Mouse (Mus musculus): Measurements from ENCODE around the gene Ear6. TPM values are rescaled to one million over a fixed set of nuclear protein-coding genes. Genes with fewer than 3 reads are reported as not detected.

The Ear6 gene
- polyA plus RNA-seq, 1 experiment from 2014 or later = not detected

DNA sequence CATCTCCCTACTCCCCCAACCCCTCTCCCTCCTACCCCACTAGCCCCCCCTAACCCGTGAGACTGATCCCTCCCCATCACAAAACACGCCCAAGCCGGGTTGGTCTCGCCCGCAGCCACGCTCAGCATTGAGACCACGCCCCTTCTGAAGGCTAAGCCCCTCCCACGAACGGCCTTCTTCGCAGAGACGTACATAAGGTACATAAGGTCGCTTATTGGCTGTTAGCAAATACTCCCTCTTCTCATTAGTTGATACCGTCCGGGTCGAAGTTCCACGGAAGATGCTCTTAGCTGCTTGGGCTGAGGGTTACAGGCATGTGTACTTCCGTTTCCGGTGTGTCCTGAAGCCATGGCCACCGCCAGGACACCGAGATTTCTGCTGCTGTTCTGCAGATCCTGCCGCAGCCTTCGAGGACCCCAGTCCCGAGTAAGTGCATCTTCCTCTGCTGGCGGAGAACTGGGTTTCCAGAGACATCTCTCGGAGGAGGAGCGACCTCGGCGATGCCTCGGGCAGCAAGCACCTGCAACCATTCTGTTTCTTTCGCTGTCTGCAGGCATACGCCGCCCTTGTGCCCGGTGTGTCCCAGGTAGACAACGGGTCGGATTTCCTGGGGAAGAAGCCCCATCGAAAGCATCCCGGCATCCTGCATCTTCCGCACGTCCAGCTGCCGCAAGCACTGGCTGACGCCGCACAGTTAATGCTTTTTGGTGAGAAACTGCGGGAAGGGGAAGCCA lies 31.3 kb downstream of the Ear6 start, which contains the start of gene Mettl17:
Gene Mettl17, plus strand, starts transcription at position 245 of the 734 bp plus-strand sequence.
- Histone ChIP-seq H3K27me3 (ENCODE audit: control insufficient read depth, insufficient read depth, low read length) (no peaks in the 10 kb centered on the region), H3K9ac (replicated peaks; ENCODE audit: low read depth, low read length) (peak within 1 kb of the TSS; percentile 61), H3K4me1 (ENCODE audit: control insufficient read depth, insufficient read depth, low read length) (peaks cover 10% of the 10 kb centered on the region), H3K27ac (ENCODE audit: low read length) (peak within 1 kb of the TSS; percentile 75), H3K36me3 (ENCODE audit: control insufficient read depth, insufficient read depth, low read length) (peaks cover 24% of the 10 kb centered on the region), H3K9me3 (ENCODE audit: control insufficient read depth, low read depth, low read length) (no peaks in the 10 kb centered on the region), H3K4me2 (replicated peaks; ENCODE audit: low read depth, low read length) (peak within 1 kb of the TSS; percentile 85), H3K4me3 (ENCODE audit: low read depth, low read length) (peak within 1 kb of the TSS; percentile 65)
- ATAC-seq (ENCODE audit: insufficient number of reproducible peaks, insufficient read depth, low FRiP score, low read depth) = peak; percentile 95
- under 1% methylated on average over 43 of the region's 43 CpGs for WGBS

DNA sequence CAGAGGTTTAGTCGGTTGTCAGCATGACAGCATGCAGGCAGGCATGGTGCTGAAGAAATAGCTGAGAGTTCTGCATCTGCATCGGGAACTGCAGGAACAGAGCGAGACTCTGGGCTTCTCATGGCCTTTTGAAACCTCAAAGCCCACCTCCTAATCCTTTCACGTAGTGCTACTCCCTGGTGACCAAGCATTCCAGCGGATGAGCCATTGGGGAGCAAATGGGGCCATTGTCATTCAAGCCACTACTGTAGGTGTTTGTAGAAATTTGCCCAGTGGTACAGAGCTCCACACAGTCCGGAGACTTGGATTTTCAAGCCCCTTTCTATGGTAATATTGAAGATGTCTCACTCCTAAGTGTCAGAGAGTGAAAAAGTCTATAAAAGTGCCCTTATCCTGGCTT lies 32.6 kb downstream of the Ear6 start:
- Histone ChIP-seq H3K27ac (ENCODE audit: low read length) (no peak overlapping the region), H3K4me2 (replicated peaks; ENCODE audit: low read depth, low read length) (peak overlapping the region; percentile 85), H3K4me3 (ENCODE audit: low read depth, low read length) (no peak overlapping the region; the same call in 1 of the 2 replicates), H3K4me1 (ENCODE audit: control insufficient read depth, insufficient read depth, low read length) (peaks cover 10% of the 10 kb centered on the region), H3K36me3 (ENCODE audit: control insufficient read depth, insufficient read depth, low read length) (peaks cover 37% of the 10 kb centered on the region), H3K27me3 (ENCODE audit: control insufficient read depth, insufficient read depth, low read length) (no peaks in the 10 kb centered on the region), H3K9ac (replicated peaks; ENCODE audit: low read depth, low read length) (no peak overlapping the region), H3K9me3 (ENCODE audit: control insufficient read depth, low read depth, low read length) (no peaks in the 10 kb centered on the region)
- ATAC-seq (ENCODE audit: insufficient number of reproducible peaks, insufficient read depth, low FRiP score, low read depth) = no peak
- WGBS = 61% methylated on average over 6 of the region's 6 CpGs

DNA sequence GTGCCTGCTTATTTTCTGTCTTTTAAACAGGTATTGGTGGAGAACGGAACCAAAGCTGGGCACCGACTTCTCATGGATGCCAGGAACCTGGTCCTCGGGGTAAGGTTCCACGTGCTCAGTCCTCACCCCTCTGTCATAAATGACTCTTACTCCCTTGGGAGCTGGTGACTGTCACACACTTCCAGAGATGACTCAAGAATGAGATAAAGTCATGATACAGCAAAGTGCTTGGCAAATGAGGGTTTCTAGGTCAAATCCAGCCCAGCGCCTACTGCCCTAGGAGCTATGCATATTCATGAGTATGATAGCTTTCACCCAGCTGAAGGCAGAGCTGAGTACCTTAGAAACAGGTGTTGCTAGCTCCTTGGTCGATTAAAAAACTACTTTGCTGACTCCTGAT lies 36.3 kb downstream of the Ear6 start:
- Histone ChIP-seq H3K9me3 (ENCODE audit: control insufficient read depth, low read depth, low read length) (no peaks in the 10 kb centered on the region), H3K36me3 (ENCODE audit: control insufficient read depth, insufficient read depth, low read length) (peaks cover 50% of the 10 kb centered on the region), H3K27me3 (ENCODE audit: control insufficient read depth, insufficient read depth, low read length) (no peaks in the 10 kb centered on the region), H3K27ac (ENCODE audit: low read length) (no peak overlapping the region), H3K4me2 (replicated peaks; ENCODE audit: low read depth, low read length) (no peak overlapping the region), H3K4me3 (ENCODE audit: low read depth, low read length) (no peak overlapping the region), H3K9ac (replicated peaks; ENCODE audit: low read depth, low read length) (no peak overlapping the region), H3K4me1 (ENCODE audit: control insufficient read depth, insufficient read depth, low read length) (peaks cover 10% of the 10 kb centered on the region)
- 92% methylated on average over 6 of the region's 6 CpGs for whole genome bisulfite sequencing
- ATAC-seq (ENCODE audit: insufficient number of reproducible peaks, insufficient read depth, low FRiP score, low read depth) = no peak

DNA sequence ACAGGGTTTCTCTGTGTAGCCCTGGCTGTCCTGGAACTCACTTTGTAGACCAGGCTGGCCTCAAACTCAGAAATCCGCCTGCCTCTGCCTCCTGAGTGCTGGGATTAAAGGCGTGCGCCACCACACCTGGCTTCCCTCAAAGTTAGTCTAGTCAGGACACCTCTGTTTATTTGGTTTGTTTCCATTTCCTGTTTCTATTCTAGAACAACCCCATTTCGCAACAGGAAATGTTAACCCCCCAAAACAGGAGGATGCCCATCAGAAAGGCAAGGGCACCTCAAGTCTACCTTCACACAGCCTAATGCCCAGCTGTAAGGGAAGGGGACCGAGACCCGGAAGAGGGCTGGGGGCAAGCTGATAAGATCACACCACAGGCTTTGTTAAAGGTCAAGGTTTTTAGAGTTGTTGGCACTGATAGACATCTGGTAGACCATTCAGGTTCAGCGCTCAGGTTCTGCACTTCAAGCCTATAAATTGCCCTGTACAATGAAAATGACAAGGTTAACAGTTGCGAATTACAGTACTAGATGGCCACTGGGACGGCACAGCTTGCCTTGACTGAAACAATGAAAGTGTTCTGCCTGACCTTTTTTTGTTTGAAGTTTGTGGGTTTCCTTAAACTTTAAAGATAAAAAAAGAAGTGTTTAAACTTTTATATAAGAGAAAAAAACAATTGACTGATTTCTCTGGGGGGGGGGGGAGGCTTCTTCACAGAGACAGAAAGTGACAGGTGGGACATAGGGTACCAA lies 38.9 kb downstream of the Ear6 start, which contains the start of gene Slc39a2:
Gene Slc39a2, plus strand, starts transcription at position 699 of the 749 bp plus-strand sequence.
- 88% methylated on average over 8 of the region's 9 CpGs for WGBS
- H3K27me3 ChIP-seq (ENCODE audit: control insufficient read depth, insufficient read depth, low read length) = no peaks in the 10 kb centered on the region
- H3K27ac ChIP-seq (ENCODE audit: low read length) = no peak within 1 kb of the TSS
- H3K4me1 ChIP-seq (ENCODE audit: control insufficient read depth, insufficient read depth, low read length) = no peaks in the 10 kb centered on the region
- ATAC-seq (ENCODE audit: insufficient number of reproducible peaks, insufficient read depth, low FRiP score, low read depth) = no peak
- H3K9ac ChIP-seq (replicated peaks; ENCODE audit: low read depth, low read length) = no peak within 1 kb of the TSS
- no peak within 1 kb of the TSS for H3K4me3 ChIP-seq (ENCODE audit: low read depth, low read length)
- H3K9me3 ChIP-seq (ENCODE audit: control insufficient read depth, low read depth, low read length) = no peaks in the 10 kb centered on the region
- no peak within 1 kb of the TSS for H3K4me2 ChIP-seq (replicated peaks; ENCODE audit: low read depth, low read length)
- peaks cover 43% of the 10 kb centered on the region for H3K36me3 ChIP-seq (ENCODE audit: control insufficient read depth, insufficient read depth, low read length)

DNA sequence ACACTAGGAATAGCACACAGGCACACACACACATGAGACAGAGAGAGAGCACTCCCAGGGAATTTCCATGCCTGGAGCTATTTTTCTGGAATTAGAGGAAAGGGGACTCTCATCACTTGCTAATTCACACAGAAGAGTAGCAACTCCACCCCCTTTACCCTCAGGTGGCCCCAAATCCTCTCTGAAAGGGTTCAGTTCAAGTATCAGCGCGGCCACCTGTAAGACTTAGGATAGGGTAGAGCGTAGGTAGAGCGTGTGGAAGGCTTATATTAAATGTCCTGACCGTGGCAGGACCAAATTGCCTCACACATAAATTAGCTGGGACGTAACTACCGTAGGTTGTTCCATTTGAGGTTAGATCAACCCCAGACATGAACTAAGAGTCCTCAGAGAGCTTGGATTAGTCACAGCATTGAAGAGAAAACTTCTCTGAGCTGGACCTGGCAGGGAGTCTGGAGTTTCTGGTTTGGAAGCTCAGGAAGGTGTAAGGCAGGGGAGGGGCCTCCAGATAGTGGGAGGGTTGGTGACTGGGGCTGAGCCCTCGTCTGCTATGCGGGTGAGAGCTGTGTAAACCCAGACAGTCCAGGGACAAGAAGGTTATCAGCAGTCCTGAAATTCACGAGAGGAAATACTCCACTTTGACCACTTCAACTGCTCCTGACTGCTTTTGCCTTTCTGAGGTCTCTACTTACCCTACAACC lies 39.7 kb downstream of the Ear6 start:
- H3K36me3 ChIP-seq (ENCODE audit: control insufficient read depth, insufficient read depth, low read length) = peaks cover 39% of the 10 kb centered on the region
- H3K9ac ChIP-seq (replicated peaks; ENCODE audit: low read depth, low read length) = no peak overlapping the region
- H3K4me2 ChIP-seq (replicated peaks; ENCODE audit: low read depth, low read length) = no peak overlapping the region
- no peaks in the 10 kb centered on the region for H3K4me1 ChIP-seq (ENCODE audit: control insufficient read depth, insufficient read depth, low read length)
- no peaks in the 10 kb centered on the region for H3K9me3 ChIP-seq (ENCODE audit: control insufficient read depth, low read depth, low read length)
- ATAC-seq (ENCODE audit: insufficient number of reproducible peaks, insufficient read depth, low FRiP score, low read depth) = peak; percentile 59; the same call in 1 of the 2 replicates
- H3K27ac ChIP-seq (ENCODE audit: low read length) = no peak overlapping the region
- 22% methylated on average over 10 of the region's 10 CpGs for WGBS
- no peaks in the 10 kb centered on the region for H3K27me3 ChIP-seq (ENCODE audit: control insufficient read depth, insufficient read depth, low read length)
- no peak overlapping the region for H3K4me3 ChIP-seq (ENCODE audit: low read depth, low read length)

DNA sequence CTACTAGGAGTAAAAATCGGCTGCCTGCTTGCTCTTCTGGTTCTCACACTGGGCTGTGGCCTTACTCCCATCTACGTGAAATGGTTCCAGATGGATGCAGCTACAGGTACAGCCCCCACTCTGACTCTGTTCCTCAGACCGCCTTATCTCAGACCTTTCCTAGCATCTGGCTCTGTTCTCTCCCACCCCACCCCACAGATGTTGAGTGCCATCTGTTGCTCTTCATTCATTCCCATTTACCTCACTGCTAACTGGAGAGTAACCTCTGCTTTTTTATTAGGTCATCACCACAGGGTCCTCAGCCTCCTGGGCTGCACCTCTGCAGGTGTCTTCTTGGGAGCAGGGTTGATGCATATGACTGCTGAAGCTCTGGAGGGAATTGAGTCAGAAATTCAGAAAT lies 40.3 kb downstream of the Ear6 start:
- Histone ChIP-seq H3K4me3 (ENCODE audit: low read depth, low read length) (no peak overlapping the region), H3K4me1 (ENCODE audit: control insufficient read depth, insufficient read depth, low read length) (no peaks in the 10 kb centered on the region), H3K9ac (replicated peaks; ENCODE audit: low read depth, low read length) (no peak overlapping the region), H3K27me3 (ENCODE audit: control insufficient read depth, insufficient read depth, low read length) (no peaks in the 10 kb centered on the region), H3K4me2 (replicated peaks; ENCODE audit: low read depth, low read length) (no peak overlapping the region), H3K36me3 (ENCODE audit: control insufficient read depth, insufficient read depth, low read length) (peaks cover 35% of the 10 kb centered on the region), H3K27ac (ENCODE audit: low read length) (no peak overlapping the region), H3K9me3 (ENCODE audit: control insufficient read depth, low read depth, low read length) (no peaks in the 10 kb centered on the region)
- WGBS = 50% methylated on average over 3 of the region's 3 CpGs
- ATAC-seq (ENCODE audit: insufficient number of reproducible peaks, insufficient read depth, low FRiP score, low read depth) = no peak

DNA sequence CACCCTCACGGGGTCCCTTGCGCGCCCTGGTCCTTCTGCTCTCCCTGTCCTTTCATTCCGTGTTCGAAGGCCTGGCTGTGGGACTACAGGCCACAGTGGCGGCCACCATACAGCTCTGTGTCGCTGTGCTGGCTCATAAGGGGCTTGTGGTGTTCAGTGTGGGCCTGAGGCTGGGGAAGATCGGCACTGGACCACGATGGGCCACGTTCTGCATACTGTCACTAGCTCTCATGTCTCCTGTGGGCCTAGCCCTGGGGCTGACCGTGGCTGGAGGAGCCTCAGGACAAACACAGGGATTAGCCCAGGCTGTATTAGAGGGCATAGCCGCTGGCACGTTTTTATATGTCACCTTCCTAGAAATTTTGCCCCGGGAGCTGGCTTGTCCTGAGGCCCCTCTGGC lies 41.6 kb downstream of the Ear6 start:
- H3K9ac ChIP-seq (replicated peaks; ENCODE audit: low read depth, low read length) = no peak overlapping the region
- WGBS = 78% methylated on average over 14 of the region's 14 CpGs

DNA sequence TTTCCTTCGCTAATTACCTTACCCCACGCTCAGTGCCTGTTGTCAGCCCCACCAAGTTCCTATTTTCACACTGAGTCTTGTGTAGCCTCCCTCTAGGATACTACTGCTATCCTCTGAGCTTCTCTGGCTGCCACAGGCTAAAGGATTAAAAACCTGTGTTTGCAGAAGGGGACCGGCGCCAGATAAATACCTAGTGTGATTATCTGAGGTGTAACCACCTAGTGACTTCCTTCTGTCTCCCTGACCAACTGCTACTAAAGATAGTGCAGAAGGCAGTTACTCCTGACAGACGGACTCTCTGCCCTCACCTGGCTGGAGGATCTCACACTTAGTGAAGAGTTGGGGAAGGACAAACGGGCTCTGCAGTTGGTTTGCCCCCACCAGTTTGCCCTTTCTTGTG lies 42.5 kb downstream of the Ear6 start:
- Histone ChIP-seq H3K27me3 (ENCODE audit: control insufficient read depth, insufficient read depth, low read length) (no peaks in the 10 kb centered on the region), H3K4me2 (replicated peaks; ENCODE audit: low read depth, low read length) (no peak overlapping the region), H3K36me3 (ENCODE audit: control insufficient read depth, insufficient read depth, low read length) (peaks cover 13% of the 10 kb centered on the region), H3K9ac (replicated peaks; ENCODE audit: low read depth, low read length) (no peak overlapping the region), H3K4me1 (ENCODE audit: control insufficient read depth, insufficient read depth, low read length) (no peaks in the 10 kb centered on the region), H3K9me3 (ENCODE audit: control insufficient read depth, low read depth, low read length) (no peaks in the 10 kb centered on the region), H3K27ac (ENCODE audit: low read length) (no peak overlapping the region), H3K4me3 (ENCODE audit: low read depth, low read length) (no peak overlapping the region)
- ATAC-seq (ENCODE audit: insufficient number of reproducible peaks, insufficient read depth, low FRiP score, low read depth) = no peak
- 61% methylated on average over 6 of the region's 6 CpGs for WGBS

More for the DNA sequence above, 41.6 kb downstream of the Ear6 start:
- Histone ChIP-seq H3K4me3 (ENCODE audit: low read depth, low read length) (no peak overlapping the region), H3K4me2 (replicated peaks; ENCODE audit: low read depth, low read length) (no peak overlapping the region), H3K27me3 (ENCODE audit: control insufficient read depth, insufficient read depth, low read length) (no peaks in the 10 kb centered on the region), H3K27ac (ENCODE audit: low read length) (no peak overlapping the region), H3K9me3 (ENCODE audit: control insufficient read depth, low read depth, low read length) (no peaks in the 10 kb centered on the region), H3K36me3 (ENCODE audit: control insufficient read depth, insufficient read depth, low read length) (peaks cover 22% of the 10 kb centered on the region), H3K4me1 (ENCODE audit: control insufficient read depth, insufficient read depth, low read length) (no peaks in the 10 kb centered on the region)
- ATAC-seq (ENCODE audit: insufficient number of reproducible peaks, insufficient read depth, low FRiP score, low read depth) = no peak

All from stomach, embryonic 14.5 days (tissue).